Mouse (Mus musculus): ENCODE measurements at regions not wholly inside any gene's neighbourhood (a gene's known extent, or its start where the extent isn't known, plus 50 kb on each side); places are given as distances from the start of the nearest gene placed in this dataset.
A peak's percentile ranks its signal among the peaks of the same experiment; 100 is the strongest.

DNA sequence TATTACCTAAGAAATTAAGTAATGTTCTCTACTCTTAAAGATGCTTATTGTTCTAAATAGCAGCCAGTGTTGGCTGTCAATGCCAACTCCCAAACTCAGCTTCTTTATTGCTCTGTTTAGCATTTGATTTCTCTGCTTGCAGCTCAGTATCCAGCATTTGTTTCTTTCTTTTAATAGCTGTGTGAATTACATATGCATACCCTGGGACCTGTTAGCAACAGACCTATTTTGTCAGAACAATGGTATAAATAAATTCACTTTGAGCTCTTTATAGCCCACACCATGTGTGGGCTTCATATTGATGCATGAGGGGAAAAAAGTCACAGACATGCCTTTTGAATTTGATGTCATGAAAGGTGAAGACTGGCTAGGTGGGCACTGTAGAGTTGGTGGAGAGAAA is 732.4 kb downstream of the Nsun3 start:
- no peak overlapping the region for H3K9ac ChIP-seq (replicated peaks)
- H3K4me3 ChIP-seq: no peak overlapping the region
- H3K4me2 ChIP-seq (replicated peaks): no peak overlapping the region
- H3K4me1 ChIP-seq: no peaks in the 10 kb centered on the region
- no peaks in the 10 kb centered on the region for H3K36me3 ChIP-seq
- H3K27ac ChIP-seq (replicated peaks): no peak overlapping the region
- no peaks in the 10 kb centered on the region for H3K9me3 ChIP-seq
- peak; percentile 56; the same call in 1 of the 2 replicates for ATAC-seq (ENCODE audit: low FRiP score, low read depth)
- no peaks in the 10 kb centered on the region for H3K27me3 ChIP-seq

DNA sequence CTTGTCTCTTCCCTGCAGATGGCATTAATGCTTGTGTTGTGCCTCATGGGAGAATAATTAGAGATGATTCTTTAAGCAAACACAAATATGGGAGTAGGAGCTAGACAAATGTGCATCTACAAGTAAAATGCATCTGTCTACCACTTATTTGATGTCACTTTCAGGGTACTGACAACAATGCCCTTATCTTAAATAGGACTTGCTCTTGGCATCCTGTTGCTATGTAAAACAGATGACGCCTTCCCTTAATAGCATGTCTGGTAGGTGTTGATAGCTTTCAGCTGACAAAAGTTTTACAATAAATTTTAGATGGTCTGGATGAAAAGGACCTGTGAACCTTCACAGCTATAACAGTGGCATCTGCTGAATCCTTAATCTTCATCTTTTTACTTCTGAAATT is 748.6 kb downstream of the Nsun3 start:
- H3K4me3 ChIP-seq: no peak overlapping the region
- no peak for ATAC-seq (ENCODE audit: low FRiP score, low read depth)
- no peak overlapping the region for H3K4me2 ChIP-seq (replicated peaks)
- H3K27ac ChIP-seq (replicated peaks): no peak overlapping the region
- WGBS: 94% methylated on average over 1 of the region's 1 CpGs
- H3K4me1 ChIP-seq: no peaks in the 10 kb centered on the region
- H3K36me3 ChIP-seq: no peaks in the 10 kb centered on the region
- no peaks in the 10 kb centered on the region for H3K27me3 ChIP-seq
- H3K9me3 ChIP-seq: no peaks in the 10 kb centered on the region
- no peak overlapping the region for H3K9ac ChIP-seq (replicated peaks)

DNA sequence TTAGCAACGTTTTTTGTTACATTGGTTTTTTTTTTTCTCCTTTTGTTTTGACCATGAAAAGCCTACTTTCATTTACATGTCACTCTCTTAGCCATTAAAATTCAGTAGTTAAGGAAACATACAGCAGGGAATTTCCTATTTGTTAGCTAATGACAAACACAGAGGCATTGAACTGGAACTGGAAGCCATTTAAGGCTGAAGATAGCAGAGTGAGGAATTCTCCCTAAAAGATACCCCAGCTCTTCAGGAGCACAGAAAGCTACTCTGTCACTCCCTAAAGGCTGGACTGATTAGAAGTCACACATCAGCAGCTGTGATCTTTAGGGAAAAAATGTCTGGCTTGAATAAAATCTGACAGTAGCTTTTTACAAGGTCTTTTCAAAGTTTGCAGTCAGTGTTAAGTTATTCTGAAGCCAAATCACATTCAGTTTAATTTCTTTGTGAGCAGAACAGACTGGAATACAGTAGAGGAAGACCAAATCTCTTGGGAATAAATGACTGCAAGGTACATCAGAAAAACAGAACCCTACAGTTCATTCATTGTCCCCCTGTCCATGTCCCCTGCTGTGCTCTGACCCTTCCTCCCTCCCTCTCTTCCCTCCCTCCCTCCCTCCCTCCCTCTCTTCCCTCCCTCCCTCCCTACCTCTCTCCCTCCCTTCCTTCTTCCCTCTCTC is 796.1 kb downstream of the Nsun3 start:
- Histone ChIP-seq H3K9ac (replicated peaks) (no peak overlapping the region), H3K9me3 (no peaks in the 10 kb centered on the region), H3K36me3 (no peaks in the 10 kb centered on the region), H3K4me2 (replicated peaks) (no peak overlapping the region), H3K27me3 (no peaks in the 10 kb centered on the region), H3K4me1 (peaks cover 12% of the 10 kb centered on the region; the same call in 1 of the 2 replicates), H3K27ac (replicated peaks) (0 out of 2 replicates have a peak overlapping the region, but pooled peaks have one; percentile 35), H3K4me3 (no peak overlapping the region)
- 22% methylated on average over 1 of the region's 1 CpGs for WGBS
- peak; percentile 75 for ATAC-seq (ENCODE audit: low FRiP score, low read depth)

Measured in midbrain, embryonic 12.5 days (tissue).